Mouse (Mus musculus) forebrain, postnatal 0 days (tissue): ENCODE measurements around the gene Gm5737. TPM values are rescaled to one million over a fixed set of nuclear protein-coding genes. Genes with fewer than 3 reads are reported as not detected.

ENCODE experiments used
- ATAC-seq: fragments of 200-750 bp; cut with Nextera tagmentation; 2 replicates; pipeline ENCODE4 v1.8.0; 2017; ENCODE audit warnings: mild to moderate bottlenecking, moderate library complexity
- DNase-seq: peaks from one replicate; pipeline ENCODE4 v3.0.0-alpha.2; 2015
- H3K27ac ChIP-seq: fragments of 300-500 bp; sonication (generic); 2 replicates; pipeline ENCODE4 v1.5.1; 2014; ENCODE audit warnings: low read depth, mild to moderate bottlenecking, antibody characterized with exemption, low read length, moderate library complexity, mixed read lengths
- H3K27me3 ChIP-seq: fragments of 300-500 bp; sonication (generic); 2 replicates; pipeline ENCODE4 v1.6.1; 2014; ENCODE audit warnings: mild to moderate bottlenecking, low read length, mixed read lengths; ENCODE audit not compliant: insufficient read depth
- H3K36me3 ChIP-seq: fragments of 300-500 bp; sonication (generic); 2 replicates; pipeline ENCODE4 v1.6.1; 2014; ENCODE audit warnings: mild to moderate bottlenecking, moderate library complexity; ENCODE audit not compliant: insufficient read depth
- H3K4me1 ChIP-seq: fragments of 300-500 bp; sonication (generic); 2 replicates; pipeline ENCODE4 v1.6.1; 2014; ENCODE audit warnings: antibody characterized with exemption; ENCODE audit not compliant: insufficient read depth
- H3K4me2 ChIP-seq: fragments of 300-500 bp; sonication (generic); 2 replicates; pipeline ENCODE4 v1.6.1; 2014; ENCODE audit warnings: low read depth, mild to moderate bottlenecking, moderate library complexity
- H3K4me3 ChIP-seq: fragments of 300-500 bp; sonication (generic); 2 replicates; pipeline ENCODE4 v1.5.1; 2014; ENCODE audit warnings: low read depth, low read length, mixed read lengths
- H3K9ac ChIP-seq: fragments of 300-500 bp; sonication (generic); 2 replicates; pipeline ENCODE4 v1.6.1; 2014; ENCODE audit warnings: mild to moderate bottlenecking
- H3K9me3 ChIP-seq: fragments of 300-500 bp; sonication (generic); 2 replicates; pipeline ENCODE4 v1.6.1; 2016; ENCODE audit warnings: low read length
- CTCF ChIP-seq: sonication (generic); IDR thresholded peaks from 2 replicates; pipeline ENCODE4 v1.5.1; 2016; ENCODE audit warnings: antibody characterized with exemption, control low read depth, low read depth
- WGBS: fragments of 180-500 bp; shearing (Covaris S2); extraction: QIAGEN DNeasy Blood & Tissue Kit; methylation state at CpG from one replicate; pipeline ENCODE4 v1.1.7; 2014; 5-methylcytosine and 5-hydroxymethylcytosine counted together
- polyA plus RNA-seq: library from polyadenylated mRNA; unstranded; fragments of >200 nt; fragmentation: Nextera tagmentation; extraction: Ambion mirVana; gene quantifications from 2 replicates; pipeline ENCODE4 v1.2.1, GENCODE M21; 2015
- total RNA-seq: library from RNA; depleted of rRNA; stranded (reverse); fragments of >200 nt; gene quantifications from 2 replicates; pipeline ENCODE4 v1.2.3, GENCODE M21; 2014

The Gm5737 gene
- total and polyA plus RNA-seq, 2 experiments from 2014 or later = 0.16 TPM; not detected in 1

DNA sequence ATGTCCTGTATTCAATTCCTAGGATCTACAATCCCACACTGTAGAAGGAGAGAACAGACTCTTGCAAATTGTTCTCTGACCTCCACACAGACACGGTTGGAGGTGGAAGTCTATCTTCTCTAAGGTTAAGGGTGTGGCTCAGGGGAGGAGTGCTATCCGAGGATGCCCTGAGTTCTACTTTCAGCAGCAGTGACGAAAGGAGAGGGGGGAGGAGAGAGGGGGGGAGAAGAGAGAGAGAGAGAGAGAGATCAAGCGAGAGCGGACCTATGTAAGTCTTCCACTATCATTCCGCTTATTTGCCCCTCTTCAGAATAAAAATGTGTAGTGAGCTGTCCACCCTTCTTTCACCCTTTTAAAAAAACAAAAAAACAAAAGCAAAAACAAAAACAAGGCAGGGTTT is 22.3 kb downstream of the Gm5737 start:
- H3K9me3 ChIP-seq = no peaks in the 10 kb centered on the region
- WGBS = 34% methylated on average over 6 of the region's 6 CpGs
- peak overlapping the region; percentile 84 for H3K27ac ChIP-seq
- H3K27me3 ChIP-seq = peaks cover 8% of the 10 kb centered on the region; the same call in 1 of the 2 replicates
- no peaks in the 10 kb centered on the region for H3K36me3 ChIP-seq
- no peak for TF ChIP-seq CTCF
- H3K9ac ChIP-seq = peak overlapping the region; percentile 42
- peak overlapping the region; percentile 41 for H3K4me2 ChIP-seq
- no peak for DNase-seq
- H3K4me3 ChIP-seq = peak overlapping the region; percentile 57
- 0 out of 2 replicates have a peak, but pooled peaks cover 5% of the 10 kb centered on the region for H3K4me1 ChIP-seq
- ATAC-seq = no peak

DNA sequence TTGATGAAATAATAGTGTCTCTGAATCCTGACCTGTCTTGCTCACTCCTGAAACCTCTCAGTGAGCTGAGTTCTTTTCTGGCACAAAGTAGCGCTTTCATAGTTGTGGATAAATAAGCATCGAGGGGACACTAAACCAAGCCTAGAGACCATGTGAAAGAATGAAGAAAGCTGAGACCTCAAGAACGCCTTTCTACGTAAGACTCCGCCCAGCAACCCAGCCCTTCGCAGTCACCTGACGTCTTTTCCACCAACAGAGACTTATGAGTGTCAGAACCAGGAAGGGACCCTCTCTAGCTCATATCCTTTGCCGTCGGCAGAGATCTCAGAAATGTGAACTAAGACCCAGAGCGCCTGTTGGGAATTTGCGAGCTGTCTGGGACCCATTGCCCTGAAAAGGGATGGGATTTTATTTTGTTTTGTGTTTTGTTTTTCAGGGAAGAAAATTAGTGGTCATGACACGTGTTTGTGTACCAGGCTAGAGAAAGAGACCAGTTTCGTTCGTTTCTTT is 22.8 kb downstream of the Gm5737 start:
- ATAC-seq = peak; percentile 92

DNA sequence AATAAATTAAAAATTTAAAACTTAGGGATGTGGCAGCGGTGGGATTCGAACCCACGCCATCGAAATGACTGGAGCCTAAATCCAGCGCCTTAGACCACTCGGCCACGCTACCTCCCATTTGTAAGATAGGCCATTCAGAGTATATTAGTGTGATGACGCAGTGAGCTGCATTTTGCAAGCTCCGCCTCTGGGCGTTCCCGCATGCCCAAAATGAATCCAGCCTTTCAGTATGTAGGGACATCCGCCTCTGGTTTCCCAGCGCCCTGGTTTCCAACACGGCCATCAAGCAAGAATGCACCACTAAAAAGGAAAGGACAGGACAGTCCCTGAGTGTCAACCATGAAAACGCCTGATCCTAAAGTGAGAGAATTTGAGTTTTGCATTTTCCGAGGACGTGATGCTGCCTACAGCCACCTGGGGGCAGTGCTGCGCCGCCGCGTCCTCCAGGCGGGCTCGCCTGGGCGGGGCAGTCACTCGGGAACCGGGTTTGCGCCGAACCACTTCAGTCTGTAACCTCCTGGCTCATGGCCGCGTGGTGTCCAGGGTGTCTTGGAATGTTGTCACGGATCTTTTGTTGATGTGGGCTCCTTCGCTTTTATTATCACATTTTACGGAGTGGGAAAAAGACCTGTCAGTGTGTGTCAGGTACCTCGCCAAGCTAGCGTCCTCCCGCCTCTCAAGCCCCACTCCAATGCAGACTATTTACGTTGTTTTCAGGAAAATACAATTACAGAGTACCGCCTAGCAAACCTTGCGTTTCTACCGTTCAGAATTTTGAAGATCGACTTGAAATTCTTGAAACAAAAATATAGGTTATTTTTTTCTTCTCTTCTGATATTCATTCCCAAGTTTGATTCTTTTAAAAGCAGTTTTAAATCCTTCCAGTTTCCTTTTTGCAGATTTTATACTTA is 23.5 kb downstream of the Gm5737 start:
- peak overlapping the region; percentile 84 for H3K27ac ChIP-seq
- H3K9ac ChIP-seq = peak overlapping the region; percentile 64
- H3K4me3 ChIP-seq = peak overlapping the region; percentile 57
- H3K9me3 ChIP-seq = no peaks in the 10 kb centered on the region
- DNase-seq (peak; percentile 99), ATAC-seq (peak; percentile 89)
- 0 out of 2 replicates have a peak, but pooled peaks cover 5% of the 10 kb centered on the region for H3K4me1 ChIP-seq
- under 1% methylated on average over 41 of the region's 41 CpGs for WGBS
- TF ChIP-seq CTCF = peak; percentile 97
- no peaks in the 10 kb centered on the region for H3K36me3 ChIP-seq
- peak overlapping the region; percentile 48 for H3K4me2 ChIP-seq
- no peaks in the 10 kb centered on the region; the same call in 1 of the 2 replicates for H3K27me3 ChIP-seq

More for the DNA sequence above, 22.8 kb downstream of the Gm5737 start:
- H3K36me3 ChIP-seq = no peaks in the 10 kb centered on the region
- H3K4me2 ChIP-seq = peak overlapping the region; percentile 41
- DNase-seq = peak; percentile 90
- no peaks in the 10 kb centered on the region for H3K9me3 ChIP-seq
- H3K9ac ChIP-seq = peak overlapping the region; percentile 42
- WGBS = 2% methylated on average over 14 of the region's 14 CpGs
- peak overlapping the region; percentile 84 for H3K27ac ChIP-seq
- TF ChIP-seq CTCF = no peak
- H3K4me3 ChIP-seq = peak overlapping the region; percentile 57
- 0 out of 2 replicates have a peak, but pooled peaks cover 5% of the 10 kb centered on the region for H3K4me1 ChIP-seq
- peaks cover 3% of the 10 kb centered on the region; the same call in 1 of the 2 replicates for H3K27me3 ChIP-seq

DNA sequence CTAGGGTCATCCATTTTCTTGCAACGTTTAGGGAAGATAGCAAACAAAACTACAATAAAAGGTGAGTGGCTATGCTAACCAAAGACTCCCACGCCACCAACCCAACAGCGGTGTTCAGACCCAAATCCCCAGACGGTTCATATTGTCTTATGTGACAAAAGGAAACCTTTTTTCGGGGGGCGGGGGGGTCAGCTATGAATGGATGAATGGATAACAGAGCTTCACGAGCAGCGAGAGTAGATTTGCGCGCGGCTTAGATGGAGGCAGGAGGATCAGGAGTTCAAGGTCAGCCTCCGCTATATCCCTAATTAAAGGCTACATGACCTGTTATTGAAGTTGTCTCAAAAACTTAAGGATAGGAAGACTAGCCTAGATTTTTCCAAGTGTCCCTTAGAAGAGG is 24.2 kb downstream of the Gm5737 start:
- H3K4me1 ChIP-seq = 0 out of 2 replicates have a peak, but pooled peaks cover 5% of the 10 kb centered on the region
- no peaks in the 10 kb centered on the region for H3K9me3 ChIP-seq
- no peaks in the 10 kb centered on the region for H3K36me3 ChIP-seq
- H3K4me3 ChIP-seq = peak overlapping the region; percentile 57
- peak overlapping the region; percentile 84; the same call in 1 of the 2 replicates for H3K27ac ChIP-seq
- WGBS = 4% methylated on average over 12 of the region's 12 CpGs
- peak overlapping the region; percentile 48 for H3K4me2 ChIP-seq
- ATAC-seq = no peak
- TF ChIP-seq CTCF = no peak
- no peaks in the 10 kb centered on the region; the same call in 1 of the 2 replicates for H3K27me3 ChIP-seq
- peak overlapping the region; percentile 64 for H3K9ac ChIP-seq
- DNase-seq = peak; percentile 67

DNA sequence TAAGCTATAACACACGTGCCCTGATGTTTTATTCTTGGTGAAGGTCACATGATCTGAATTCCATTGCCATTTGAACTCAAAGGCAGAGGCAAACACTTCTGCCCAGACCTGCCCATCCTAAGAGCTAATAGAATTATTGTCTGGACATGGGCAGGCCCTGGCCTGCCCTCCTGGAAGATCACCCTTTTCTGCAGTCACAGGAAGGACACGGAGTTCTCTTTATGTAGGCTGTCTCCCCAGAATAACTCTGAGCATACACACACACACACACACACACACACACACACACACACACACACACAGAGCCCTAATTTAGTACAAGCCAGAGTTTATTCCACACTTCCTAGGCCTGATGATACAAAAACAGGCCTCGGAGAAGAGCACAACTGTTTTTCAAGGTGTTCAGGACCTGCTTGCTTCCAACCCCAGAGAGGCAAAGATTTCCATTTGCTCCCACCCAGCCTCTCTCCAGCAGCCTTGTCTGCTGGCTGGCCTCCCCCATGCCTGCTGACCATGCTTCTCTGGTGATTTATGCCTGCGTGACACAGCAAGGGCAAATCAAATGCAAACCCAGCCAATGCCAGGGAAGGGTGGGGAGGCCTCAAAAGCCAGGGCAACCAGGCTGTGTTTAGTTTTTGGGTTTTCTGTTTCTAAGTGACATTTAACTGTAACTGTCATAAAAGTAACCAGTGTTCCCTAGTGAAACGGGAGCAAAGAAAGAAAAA is 26.4 kb downstream of the Gm5737 start:
- 0 out of 2 replicates have a peak, but pooled peaks cover 5% of the 10 kb centered on the region for H3K4me1 ChIP-seq
- H3K9ac ChIP-seq = no peak overlapping the region
- DNase-seq (no peak), ATAC-seq (no peak)
- H3K36me3 ChIP-seq = no peaks in the 10 kb centered on the region
- no peak overlapping the region for H3K4me2 ChIP-seq
- H3K27ac ChIP-seq = no peak overlapping the region
- WGBS = 81% methylated on average over 5 of the region's 5 CpGs
- H3K27me3 ChIP-seq = no peaks in the 10 kb centered on the region
- no peak for TF ChIP-seq CTCF
- H3K4me3 ChIP-seq = no peak overlapping the region
- H3K9me3 ChIP-seq = no peaks in the 10 kb centered on the region

DNA sequence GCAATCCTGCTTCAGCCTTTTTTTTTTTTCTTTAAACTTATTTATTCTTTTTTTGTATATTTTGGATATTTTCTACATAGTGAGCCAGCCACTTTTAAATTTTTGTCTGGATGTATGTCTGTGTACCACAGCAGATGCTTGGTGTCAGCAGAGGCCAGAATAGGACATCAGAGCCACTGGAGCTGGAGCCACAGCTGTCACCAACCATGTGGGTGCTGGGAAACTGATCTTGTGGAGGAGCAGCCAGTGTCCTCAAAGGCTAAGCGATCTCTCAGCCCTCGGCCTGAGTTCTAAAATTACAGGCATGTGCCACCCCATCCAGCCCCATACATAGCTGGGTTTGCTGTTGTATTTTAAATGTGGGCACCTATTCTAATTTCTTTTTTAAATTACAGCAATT is 27.6 kb downstream of the Gm5737 start:
- no peak for ATAC-seq
- 82% methylated on average over 2 of the region's 2 CpGs for WGBS

More for the DNA sequence above, 27.6 kb downstream of the Gm5737 start:
- Histone ChIP-seq H3K9ac (no peak overlapping the region), H3K27ac (no peak overlapping the region), H3K36me3 (no peaks in the 10 kb centered on the region), H3K27me3 (no peaks in the 10 kb centered on the region), H3K9me3 (no peaks in the 10 kb centered on the region), H3K4me3 (no peak overlapping the region), H3K4me2 (no peak overlapping the region), H3K4me1 (peaks cover 5% of the 10 kb centered on the region; the same call in 1 of the 2 replicates)
- no peak for TF ChIP-seq CTCF
- DNase-seq = no peak
